Mouse (Mus musculus) liver, adult 2 months (tissue): ENCODE measurements around the gene Zfp408.

Experiments
- CTCF ChIP-seq: fragments of 200-500 bp; IDR thresholded peaks from 2 replicates; pipeline ENCODE4 v1.5.1; 2011; ENCODE audit warnings: low read depth, low read length, control low read depth
- POLR2A ChIP-seq: fragments of 200-500 bp; IDR thresholded peaks from 2 replicates; pipeline ENCODE4 v1.6.1; 2011; ENCODE audit warnings: low read length, control low read depth; ENCODE audit not compliant: insufficient read depth; ENCODE audit errors: extremely low read depth

GRCm38 (mm10) chr2:91651458-91652258, 2.1 kb upstream of the Zfp408 start:
- TF ChIP-seq CTCF, result no peak
- TF ChIP-seq POLR2A, result no peak
